Mouse (Mus musculus) limb, embryonic 14.5 days (tissue): ENCODE measurements at regions not wholly inside any gene's neighbourhood (a gene's known extent, or its start where the extent isn't known, plus 50 kb on each side); places are given as distances from the start of the nearest gene placed in this dataset.

Experiments
- ATAC-seq: fragments of 200-750 bp; cut with Nextera tagmentation; 2 replicates; pipeline ENCODE4 v1.8.0; 2017; ENCODE audit warnings: low read depth, moderate number of reproducible peaks, moderate TSS enrichment; ENCODE audit not compliant: low FRiP score
- DNase-seq: peaks from one replicate; pipeline ENCODE4 v3.0.0-alpha.2; 2015; ENCODE audit warnings: low spot score
- H3K27ac ChIP-seq: fragments of 300-500 bp; sonication (generic); replicated peaks from 2 replicates; pipeline ENCODE4 v1.5.1; 2014; ENCODE audit warnings: low read depth, mild to moderate bottlenecking, low read length, moderate library complexity, mixed read lengths
- H3K27me3 ChIP-seq: fragments of 300-500 bp; sonication (generic); 2 replicates; pipeline ENCODE4 v1.6.1; 2014; ENCODE audit warnings: low read length, mixed read lengths; ENCODE audit not compliant: control insufficient read depth, insufficient read depth
- H3K36me3 ChIP-seq: fragments of 300-500 bp; sonication (generic); 2 replicates; pipeline ENCODE4 v1.6.1; 2014; ENCODE audit warnings: mild to moderate bottlenecking, low read length, moderate library complexity, mixed read lengths; ENCODE audit not compliant: control insufficient read depth, insufficient read depth
- H3K4me1 ChIP-seq: fragments of 300-500 bp; sonication (generic); 2 replicates; pipeline ENCODE4 v1.6.1; 2014; ENCODE audit warnings: antibody characterized with exemption, low read length, mixed read lengths; ENCODE audit not compliant: control insufficient read depth, insufficient read depth
- H3K4me2 ChIP-seq: fragments of 300-500 bp; sonication (generic); replicated peaks from 2 replicates; pipeline ENCODE4 v1.6.1; 2014; ENCODE audit warnings: low read depth, mild to moderate bottlenecking, low read length, moderate library complexity; ENCODE audit not compliant: severe bottlenecking
- H3K4me3 ChIP-seq: fragments of 300-500 bp; sonication (generic); replicated peaks from 2 replicates; pipeline ENCODE4 v1.5.1; 2014; ENCODE audit warnings: low read length
- H3K9ac ChIP-seq: fragments of 300-500 bp; sonication (generic); 2 replicates; pipeline ENCODE4 v1.6.1; 2014; ENCODE audit warnings: mild to moderate bottlenecking, low read depth, low read length, moderate library complexity; ENCODE audit not compliant: severe bottlenecking
- H3K9me3 ChIP-seq: fragments of 300-500 bp; sonication (generic); 2 replicates; pipeline ENCODE4 v1.6.1; 2016; ENCODE audit warnings: low read length; ENCODE audit not compliant: control insufficient read depth
- POLR2A ChIP-seq: fragments of 200-500 bp; IDR thresholded peaks from 2 replicates; pipeline ENCODE4 v1.8.0; 2012; ENCODE audit warnings: inconsistent platforms, mild to moderate bottlenecking, moderate library complexity, borderline replicate concordance; ENCODE audit not compliant: insufficient read depth, insufficient read length; ENCODE audit errors: extremely low read depth
- whole genome bisulfite sequencing: fragments of 180-500 bp; shearing (Covaris S2); extraction: QIAGEN DNeasy Blood & Tissue Kit; methylation state at CpG from one replicate; pipeline ENCODE4 v1.1.7; 2014; 5-methylcytosine and 5-hydroxymethylcytosine counted together

DNA sequence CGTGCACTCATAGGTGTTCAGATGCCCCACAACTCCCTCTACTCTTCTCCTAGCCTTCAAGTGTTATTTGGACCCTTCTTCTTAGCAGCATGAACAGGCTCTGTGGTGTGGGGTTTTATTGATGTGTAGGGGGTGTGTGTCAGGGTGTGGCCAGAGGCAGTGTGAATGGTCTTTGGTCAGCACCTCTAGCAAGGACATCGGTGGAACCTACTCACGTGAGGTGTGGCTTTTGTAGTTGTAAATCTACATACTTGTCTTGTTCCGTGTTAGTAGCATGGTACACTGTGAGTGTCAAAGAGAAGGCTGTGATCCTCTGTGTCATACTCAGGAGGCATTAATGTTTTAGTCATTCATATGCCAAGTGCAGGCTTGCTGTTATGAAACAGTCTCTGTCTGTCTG is 164.2 kb downstream of the Bcl11a start:
- no peak for ATAC-seq
- no peak overlapping the region for H3K27ac ChIP-seq
- DNase-seq: no peak
- 63% methylated on average over 4 of the region's 4 CpGs for WGBS
- no peak overlapping the region for H3K9ac ChIP-seq
- H3K4me3 ChIP-seq: no peak overlapping the region
- H3K4me2 ChIP-seq: no peak overlapping the region
- no peaks in the 10 kb centered on the region for H3K27me3 ChIP-seq
- H3K9me3 ChIP-seq: no peaks in the 10 kb centered on the region
- peaks cover 22% of the 10 kb centered on the region for H3K4me1 ChIP-seq
- no peak for TF ChIP-seq POLR2A
- no peaks in the 10 kb centered on the region for H3K36me3 ChIP-seq

DNA sequence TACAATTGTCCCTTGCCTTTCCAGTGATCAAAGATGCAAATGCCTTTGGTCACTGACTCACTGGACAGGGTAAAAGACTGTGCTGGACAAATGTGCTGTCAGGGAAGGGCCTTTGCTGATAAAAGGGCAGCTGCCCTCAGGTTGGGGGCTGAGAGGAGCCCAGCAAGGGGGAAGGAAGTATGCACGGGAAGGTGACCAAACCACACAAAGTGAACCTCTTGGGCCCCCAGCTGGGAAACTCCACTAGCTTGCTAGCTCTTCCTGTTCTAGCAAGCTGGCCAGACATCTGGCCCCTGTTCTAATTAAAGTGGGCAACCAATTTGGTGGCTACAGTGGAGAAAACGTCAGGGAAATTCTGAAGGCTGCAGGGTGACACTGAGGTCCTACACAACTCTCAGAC is 165.0 kb downstream of the Bcl11a start:
- WGBS: 12% methylated on average over 2 of the region's 2 CpGs
- peaks cover 22% of the 10 kb centered on the region for H3K4me1 ChIP-seq
- H3K27ac ChIP-seq: no peak overlapping the region
- no peak for TF ChIP-seq POLR2A
- H3K4me3 ChIP-seq: no peak overlapping the region
- H3K27me3 ChIP-seq: no peaks in the 10 kb centered on the region
- H3K9ac ChIP-seq: no peak overlapping the region
- H3K9me3 ChIP-seq: no peaks in the 10 kb centered on the region
- H3K4me2 ChIP-seq: no peak overlapping the region
- DNase-seq (no peak), ATAC-seq (no peak)
- H3K36me3 ChIP-seq: no peaks in the 10 kb centered on the region

DNA sequence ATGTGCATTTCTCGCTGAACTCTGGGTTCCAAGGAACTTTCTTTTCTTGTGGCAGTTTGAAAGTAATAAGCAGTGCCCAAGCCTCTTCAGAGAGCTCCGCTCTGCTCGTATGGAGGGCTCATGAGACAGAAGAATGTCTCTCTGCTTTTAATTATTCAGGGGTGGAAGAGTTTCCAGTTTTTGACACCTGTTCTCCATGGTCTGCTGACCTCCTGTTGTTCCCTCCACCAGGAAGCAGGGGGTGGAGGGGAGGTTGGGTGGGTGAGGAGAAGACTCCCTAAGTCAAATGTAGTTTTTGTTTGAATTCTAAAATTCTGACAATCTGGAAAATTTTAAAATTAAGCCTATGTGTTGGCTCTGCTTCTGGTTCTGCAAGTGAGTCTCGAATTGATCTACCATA is 167.5 kb downstream of the Bcl11a start:
- no peak overlapping the region for H3K4me3 ChIP-seq
- no peaks in the 10 kb centered on the region for H3K27me3 ChIP-seq
- H3K27ac ChIP-seq: no peak overlapping the region
- no peaks in the 10 kb centered on the region for H3K36me3 ChIP-seq
- no peak overlapping the region for H3K9ac ChIP-seq
- no peak overlapping the region for H3K4me2 ChIP-seq
- ATAC-seq: no peak
- no peak for TF ChIP-seq POLR2A
- H3K4me1 ChIP-seq: peaks cover 22% of the 10 kb centered on the region
- DNase-seq: no peak
- H3K9me3 ChIP-seq: no peaks in the 10 kb centered on the region
- WGBS: 29% methylated on average over 4 of the region's 4 CpGs

DNA sequence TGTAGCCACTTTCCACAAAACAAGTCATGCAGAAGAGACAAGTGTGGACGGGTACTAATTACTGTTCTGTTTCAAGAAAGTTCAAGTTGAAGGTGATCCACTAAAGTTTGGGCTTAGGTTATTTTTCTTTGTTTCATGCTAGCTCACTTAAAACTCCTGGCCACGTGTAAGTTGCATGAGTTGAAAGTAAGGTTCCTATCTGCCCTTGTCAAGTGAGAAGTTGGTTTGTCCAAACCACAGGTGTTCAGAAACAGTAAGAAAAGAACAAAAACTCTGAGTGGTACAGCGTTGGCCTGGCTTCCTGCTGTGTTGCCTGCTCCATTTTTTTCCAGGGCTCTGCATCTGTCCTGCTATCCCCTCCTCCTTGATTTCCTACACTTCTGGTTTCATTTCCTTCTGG is 168.5 kb downstream of the Bcl11a start:
- DNase-seq (no peak), ATAC-seq (no peak)
- Histone ChIP-seq H3K27ac (no peak overlapping the region), H3K4me2 (no peak overlapping the region), H3K9ac (no peak overlapping the region), H3K36me3 (no peaks in the 10 kb centered on the region), H3K27me3 (no peaks in the 10 kb centered on the region), H3K4me3 (no peak overlapping the region), H3K9me3 (no peaks in the 10 kb centered on the region), H3K4me1 (peaks cover 22% of the 10 kb centered on the region)
- 58% methylated on average over 3 of the region's 3 CpGs for WGBS
- no peak for TF ChIP-seq POLR2A

DNA sequence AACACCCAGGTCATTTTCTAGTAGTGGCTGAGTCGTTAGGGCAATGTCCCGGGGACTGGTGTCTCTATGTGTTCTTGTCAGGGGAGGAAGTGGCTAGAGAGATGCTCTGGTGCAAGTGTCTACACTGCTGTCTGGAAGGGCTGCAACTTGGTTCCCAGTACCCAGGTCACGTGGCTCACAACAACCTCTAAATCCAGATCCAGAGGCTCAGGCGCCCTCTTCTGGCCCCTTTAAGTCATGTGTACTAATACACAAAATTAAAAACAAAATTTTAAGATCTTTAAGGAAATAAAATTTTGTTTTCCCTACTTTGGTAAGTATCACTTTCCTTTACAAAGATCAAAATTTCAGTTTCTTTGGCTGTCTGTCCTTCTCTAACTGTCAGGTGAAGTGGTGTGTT is 169.4 kb downstream of the Bcl11a start:
- Histone ChIP-seq H3K9ac (no peak overlapping the region), H3K27ac (no peak overlapping the region), H3K4me2 (no peak overlapping the region), H3K4me3 (no peak overlapping the region), H3K27me3 (no peaks in the 10 kb centered on the region), H3K9me3 (no peaks in the 10 kb centered on the region), H3K36me3 (no peaks in the 10 kb centered on the region), H3K4me1 (peaks cover 22% of the 10 kb centered on the region)
- ATAC-seq (no peak), DNase-seq (no peak)
- TF ChIP-seq POLR2A: no peak
- 91% methylated on average over 4 of the region's 4 CpGs for WGBS

DNA sequence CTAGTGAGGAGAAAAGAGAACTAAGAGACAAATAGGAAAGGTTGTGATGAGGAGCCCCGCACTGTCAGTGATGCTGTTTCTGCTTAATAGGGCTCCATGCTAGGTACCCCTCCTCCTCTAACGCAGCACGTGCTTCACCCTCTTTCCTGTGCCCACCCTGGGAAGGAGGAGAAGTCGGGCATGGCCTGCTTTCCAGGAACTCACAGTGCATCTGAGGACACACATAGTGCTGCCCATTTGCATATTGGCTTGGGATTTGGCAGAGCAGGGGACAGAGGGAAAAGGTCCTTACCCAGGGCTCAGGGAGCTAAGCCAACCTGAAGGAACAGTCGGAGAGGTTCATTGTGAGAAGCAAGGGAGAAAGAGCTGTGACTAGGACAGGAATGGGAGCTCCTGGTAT is 173.7 kb downstream of the Bcl11a start:
- Histone ChIP-seq H3K4me2 (no peak overlapping the region), H3K4me3 (no peak overlapping the region), H3K4me1 (peaks cover 4% of the 10 kb centered on the region; the same call in 1 of the 2 replicates), H3K9ac (no peak overlapping the region), H3K27ac (no peak overlapping the region), H3K27me3 (no peaks in the 10 kb centered on the region), H3K9me3 (no peaks in the 10 kb centered on the region), H3K36me3 (no peaks in the 10 kb centered on the region)
- no peak for TF ChIP-seq POLR2A
- WGBS: 60% methylated on average over 5 of the region's 5 CpGs
- DNase-seq (no peak), ATAC-seq (no peak)
